Mouse (Mus musculus) kidney, embryonic 14.5 days (tissue): ENCODE measurements around the gene Abcc2. TPM values are rescaled to one million over a fixed set of nuclear protein-coding genes. Genes with fewer than 3 reads are reported as not detected.

Experiments used
- ATAC-seq: fragments of 200-750 bp; cut with Nextera tagmentation; 2 replicates; pipeline ENCODE4 v1.8.0; 2017; ENCODE audit warnings: moderate number of reproducible peaks, mild to moderate bottlenecking, moderate TSS enrichment, moderate library complexity; ENCODE audit not compliant: low FRiP score, low TSS enrichment
- H3K27ac ChIP-seq: fragments of 300-500 bp; sonication (generic); 2 replicates; pipeline ENCODE4 v1.5.1; 2014; ENCODE audit warnings: low read depth, mild to moderate bottlenecking, low read length, moderate library complexity, mixed read lengths
- H3K27me3 ChIP-seq: fragments of 300-500 bp; sonication (generic); 2 replicates; pipeline ENCODE4 v1.6.1; 2014; ENCODE audit warnings: mild to moderate bottlenecking, low read length; ENCODE audit not compliant: control insufficient read depth, insufficient read depth
- H3K36me3 ChIP-seq: fragments of 300-500 bp; sonication (generic); 2 replicates; pipeline ENCODE4 v1.6.1; 2014; ENCODE audit warnings: low read length, mixed read lengths; ENCODE audit not compliant: control insufficient read depth, insufficient read depth
- H3K4me1 ChIP-seq: fragments of 300-500 bp; sonication (generic); 2 replicates; pipeline ENCODE4 v1.6.1; 2014; ENCODE audit warnings: low read length, mixed read lengths; ENCODE audit not compliant: control insufficient read depth, insufficient read depth
- H3K4me2 ChIP-seq: fragments of 300-500 bp; sonication (generic); replicated peaks from 2 replicates; pipeline ENCODE4 v1.6.1; 2014; ENCODE audit warnings: low read depth, mild to moderate bottlenecking, low read length
- H3K4me3 ChIP-seq: fragments of 300-500 bp; sonication (generic); 2 replicates; pipeline ENCODE4 v1.5.1; 2014; ENCODE audit warnings: mild to moderate bottlenecking, low read length
- H3K9ac ChIP-seq: fragments of 300-500 bp; sonication (generic); 2 replicates; pipeline ENCODE4 v1.6.1; 2014; ENCODE audit warnings: low read depth, mild to moderate bottlenecking, low read length, moderate library complexity
- H3K9me3 ChIP-seq: fragments of 300-500 bp; sonication (generic); 2 replicates; pipeline ENCODE4 v1.6.1; 2016; ENCODE audit warnings: low read length; ENCODE audit not compliant: control insufficient read depth
- WGBS: fragments of 180-500 bp; shearing (Covaris S2); extraction: QIAGEN DNeasy Blood & Tissue Kit; methylation state at CpG from one replicate; pipeline ENCODE4 v1.1.7; 2014; 5-methylcytosine and 5-hydroxymethylcytosine counted together
- polyA plus RNA-seq: library from polyadenylated mRNA; unstranded; fragments of >200 nt; fragmentation: Nextera tagmentation; extraction: Ambion mirVana; gene quantifications from 2 replicates; pipeline ENCODE4 v1.2.1, GENCODE M21; 2014

Abcc2 gene
- polyA plus RNA-seq, 1 experiment from 2014 or later: 1.7 TPM

GRCm38 (mm10) chr19:43880420-43880819 is 98.4 kb downstream of the Abcc2 start:
- no peaks in the 10 kb centered on the region for H3K9me3 ChIP-seq
- no peak overlapping the region for H3K4me2 ChIP-seq
- H3K27me3 ChIP-seq: no peaks in the 10 kb centered on the region
- WGBS: 18% methylated on average over 3 of the region's 3 CpGs
- H3K36me3 ChIP-seq: no peaks in the 10 kb centered on the region
- peaks cover 44% of the 10 kb centered on the region for H3K4me1 ChIP-seq
- no peak for ATAC-seq
- no peak overlapping the region for H3K4me3 ChIP-seq
- H3K27ac ChIP-seq: no peak overlapping the region
- H3K9ac ChIP-seq: no peak overlapping the region

- Histone ChIP-seq H3K9ac (no peak overlapping the region), H3K9me3 (no peaks in the 10 kb centered on the region), H3K4me3 (no peak overlapping the region), H3K4me1 (peaks cover 44% of the 10 kb centered on the region), H3K4me2 (no peak overlapping the region), H3K27me3 (no peaks in the 10 kb centered on the region), H3K27ac (no peak overlapping the region), H3K36me3 (no peaks in the 10 kb centered on the region)
- 85% methylated on average over 7 of the region's 7 CpGs for WGBS
- ATAC-seq: no peak
Observed at GRCm38 (mm10) chr19:43881615-43882014, 99.6 kb downstream of the Abcc2 start.

GRCm38 (mm10) chr19:43882895-43883573 is 101.0 kb downstream of the Abcc2 start:
- Histone ChIP-seq H3K9ac (peak overlapping the region; percentile 36; the same call in 1 of the 2 replicates), H3K27me3 (no peaks in the 10 kb centered on the region), H3K36me3 (no peaks in the 10 kb centered on the region), H3K9me3 (no peaks in the 10 kb centered on the region), H3K27ac (peak overlapping the region; percentile 78), H3K4me3 (0 out of 2 replicates have a peak overlapping the region, but pooled peaks have one; percentile 0), H3K4me1 (peaks cover 42% of the 10 kb centered on the region), H3K4me2 (peak overlapping the region; percentile 24; the same call in 1 of the 2 replicates)
- peak; percentile 34; the same call in 1 of the 2 replicates for ATAC-seq
- 9% methylated on average over 18 of the region's 18 CpGs for WGBS

- Histone ChIP-seq H3K4me1 (peaks cover 35% of the 10 kb centered on the region), H3K4me2 (no peak overlapping the region), H3K9me3 (no peaks in the 10 kb centered on the region), H3K27ac (no peak overlapping the region), H3K36me3 (no peaks in the 10 kb centered on the region), H3K27me3 (no peaks in the 10 kb centered on the region), H3K4me3 (no peak overlapping the region), H3K9ac (no peak overlapping the region)
- ATAC-seq: no peak
- 63% methylated on average over 13 of the region's 13 CpGs for WGBS
Observed at GRCm38 (mm10) chr19:43884668-43885498, 102.9 kb downstream of the Abcc2 start.

- Histone ChIP-seq H3K9ac (peak overlapping the region; percentile 37; the same call in 1 of the 2 replicates), H3K36me3 (no peaks in the 10 kb centered on the region), H3K4me2 (peak overlapping the region; percentile 34), H3K27ac (no peak overlapping the region), H3K4me3 (peak overlapping the region; percentile 11; the same call in 1 of the 2 replicates), H3K9me3 (no peaks in the 10 kb centered on the region), H3K4me1 (peaks cover 25% of the 10 kb centered on the region), H3K27me3 (no peaks in the 10 kb centered on the region)
- no peak for ATAC-seq
- WGBS: 58% methylated on average over 12 of the region's 12 CpGs
Observed at GRCm38 (mm10) chr19:43886371-43887099, 104.5 kb downstream of the Abcc2 start.

- peak overlapping the region; percentile 31; the same call in 1 of the 2 replicates for H3K4me3 ChIP-seq
- no peaks in the 10 kb centered on the region for H3K9me3 ChIP-seq
- peaks cover 25% of the 10 kb centered on the region for H3K4me1 ChIP-seq
- H3K27me3 ChIP-seq: no peaks in the 10 kb centered on the region
- H3K27ac ChIP-seq: no peak overlapping the region
- WGBS: 83% methylated on average over 5 of the region's 5 CpGs
- ATAC-seq: no peak
- H3K36me3 ChIP-seq: no peaks in the 10 kb centered on the region
- H3K4me2 ChIP-seq: no peak overlapping the region
- no peak overlapping the region for H3K9ac ChIP-seq
Observed at GRCm38 (mm10) chr19:43887242-43887641, 105.2 kb downstream of the Abcc2 start.

- H3K27me3 ChIP-seq: no peaks in the 10 kb centered on the region
- ATAC-seq: no peak
- H3K27ac ChIP-seq: no peak overlapping the region
- peak overlapping the region; percentile 31; the same call in 1 of the 2 replicates for H3K4me3 ChIP-seq
- peak overlapping the region; percentile 28 for H3K4me2 ChIP-seq
- 78% methylated on average over 2 of the region's 2 CpGs for WGBS
- H3K9ac ChIP-seq: no peak overlapping the region
- H3K36me3 ChIP-seq: no peaks in the 10 kb centered on the region
- no peaks in the 10 kb centered on the region for H3K9me3 ChIP-seq
- peaks cover 22% of the 10 kb centered on the region for H3K4me1 ChIP-seq
Observed at GRCm38 (mm10) chr19:43887725-43888124, 105.7 kb downstream of the Abcc2 start.
